Mouse (Mus musculus) hindbrain, postnatal 0 days (tissue): Measurements from ENCODE around the gene Fbxl12. TPM values are rescaled to one million over a fixed set of nuclear protein-coding genes. Genes with fewer than 3 reads are reported as not detected.
A peak's percentile ranks its signal among the peaks of the same experiment; 100 is the strongest.
"Not testable (repeated sequence)": the region's sequence is repeated elsewhere in the genome, so short reads cannot be mapped to it uniquely, and the experiment has no call there.

Experiments used
- ATAC-seq: fragments of 200-750 bp; cut with Nextera tagmentation; 2 replicates; pipeline ENCODE4 v1.8.0; 2017; ENCODE audit warnings: mild to moderate bottlenecking, moderate TSS enrichment, moderate library complexity
- DNase-seq: peaks from one replicate; pipeline ENCODE4 v3.0.0-alpha.2; 2015; ENCODE audit warnings: low spot score
- H3K27ac ChIP-seq: fragments of 300-500 bp; sonication (generic); 2 replicates; pipeline ENCODE4 v1.5.1; 2014; ENCODE audit warnings: mild to moderate bottlenecking
- H3K27me3 ChIP-seq: fragments of 300-500 bp; sonication (generic); 2 replicates; pipeline ENCODE4 v1.6.1; 2014; ENCODE audit warnings: low read length, mixed read lengths; ENCODE audit not compliant: insufficient read depth
- H3K36me3 ChIP-seq: fragments of 300-500 bp; sonication (generic); 2 replicates; pipeline ENCODE4 v1.6.1; 2014; ENCODE audit warnings: low read length, mixed read lengths; ENCODE audit not compliant: insufficient read depth
- H3K4me1 ChIP-seq: fragments of 300-500 bp; sonication (generic); 2 replicates; pipeline ENCODE4 v1.6.1; 2014; ENCODE audit warnings: antibody characterized with exemption, low read length, mixed read lengths; ENCODE audit not compliant: insufficient read depth
- H3K4me2 ChIP-seq: fragments of 300-500 bp; sonication (generic); 2 replicates; pipeline ENCODE4 v1.6.1; 2014; ENCODE audit warnings: low read depth, mild to moderate bottlenecking, low read length, moderate library complexity, mixed read lengths
- H3K4me3 ChIP-seq: fragments of 300-500 bp; sonication (generic); 2 replicates; pipeline ENCODE4 v1.5.1; 2014; ENCODE audit warnings: low read length
- H3K9ac ChIP-seq: fragments of 300-500 bp; sonication (generic); replicated peaks from 2 replicates; pipeline ENCODE4 v1.6.1; 2014; ENCODE audit warnings: mild to moderate bottlenecking, low read length, moderate library complexity, mixed read lengths
- H3K9me3 ChIP-seq: fragments of 300-500 bp; sonication (generic); 2 replicates; pipeline ENCODE4 v1.6.1; 2016; ENCODE audit warnings: low read length, mixed read lengths
- CTCF ChIP-seq: IDR thresholded peaks from 2 replicates; pipeline ENCODE4 v1.5.1; 2016; ENCODE audit warnings: antibody characterized with exemption, control low read depth, low read depth
- WGBS: fragments of 180-500 bp; shearing (Covaris S2); extraction: QIAGEN DNeasy Blood & Tissue Kit; methylation state at CpG from one replicate; pipeline ENCODE4 v1.1.7; 2014; 5-methylcytosine and 5-hydroxymethylcytosine counted together
- polyA plus RNA-seq: library from polyadenylated mRNA; unstranded; fragments of >200 nt; fragmentation: Nextera tagmentation; extraction: Ambion mirVana; gene quantifications from 2 replicates; pipeline ENCODE4 v1.2.1, GENCODE M21; 2015
- total RNA-seq: library from RNA; depleted of rRNA; stranded (reverse); fragments of >200 nt; gene quantifications from 2 replicates; pipeline ENCODE4 v1.2.3, GENCODE M21; 2014

The Fbxl12 gene
- total and polyA plus RNA-seq, 2 experiments from 2014 or later, result 11.4 to 18.8 TPM

GRCm38 (mm10) chr9:20642101-20642895, 2.3 kb downstream of the Fbxl12 start, which contains the start of gene Ubl5:
TSS of gene Ubl5 (plus strand) at chr9:20642878.
- DNase-seq, result peak; percentile 96
- 1% methylated on average over 51 of the region's 51 CpGs for WGBS
- Histone ChIP-seq H3K4me2 (peak within 1 kb of the TSS; percentile 91), H3K27me3 (no peaks in the 10 kb centered on the region), H3K27ac (peak within 1 kb of the TSS; percentile 86), H3K4me3 (peak within 1 kb of the TSS; percentile 64), H3K9ac (peak within 1 kb of the TSS; percentile 83), H3K4me1 (peaks cover 8% of the 10 kb centered on the region), H3K36me3 (peaks cover 19% of the 10 kb centered on the region), H3K9me3 (no peaks in the 10 kb centered on the region)
- ATAC-seq, result peak; percentile 92
- TF ChIP-seq CTCF, result no peak; the same call in 1 of the 2 replicates

- no peak for TF ChIP-seq CTCF
- 26% methylated on average over 6 of the region's 6 CpGs for WGBS
- no peak for ATAC-seq
- H3K4me3 ChIP-seq, result peak overlapping the region; percentile 64
- DNase-seq, result no peak
- peaks cover 8% of the 10 kb centered on the region for H3K4me1 ChIP-seq
- peak overlapping the region; percentile 86 for H3K27ac ChIP-seq
- H3K9me3 ChIP-seq, result no peaks in the 10 kb centered on the region
- H3K36me3 ChIP-seq, result peaks cover 19% of the 10 kb centered on the region
- H3K9ac ChIP-seq, result peak overlapping the region; percentile 83
- H3K4me2 ChIP-seq, result peak overlapping the region; percentile 91
- no peaks in the 10 kb centered on the region for H3K27me3 ChIP-seq
These were observed 3.1 kb downstream of the Fbxl12 start for GRCm38 (mm10) chr9:20641501-20641900.

GRCm38 (mm10) chr9:20639486-20639885, 5.1 kb downstream of the Fbxl12 start:
- Histone ChIP-seq H3K27me3 (no peaks in the 10 kb centered on the region), H3K4me2 (no peak overlapping the region), H3K36me3 (peaks cover 17% of the 10 kb centered on the region), H3K4me1 (peaks cover 8% of the 10 kb centered on the region; the same call in 1 of the 2 replicates), H3K9ac (no peak overlapping the region), H3K27ac (no peak overlapping the region), H3K4me3 (no peak overlapping the region), H3K9me3 (no peaks in the 10 kb centered on the region)
- DNase-seq (no peak), ATAC-seq (no peak)
- no peak for TF ChIP-seq CTCF
- 92% methylated on average over 4 of the region's 4 CpGs for WGBS

GRCm38 (mm10) chr9:20638552-20638951, 6.0 kb downstream of the Fbxl12 start:
- no peak overlapping the region for H3K9ac ChIP-seq
- H3K9me3 ChIP-seq, result no peaks in the 10 kb centered on the region
- no peak for TF ChIP-seq CTCF
- H3K4me2 ChIP-seq, result no peak overlapping the region
- H3K27me3 ChIP-seq, result no peaks in the 10 kb centered on the region
- H3K36me3 ChIP-seq, result peaks cover 17% of the 10 kb centered on the region
- ATAC-seq, result no peak
- no peak for DNase-seq
- H3K4me1 ChIP-seq, result peaks cover 8% of the 10 kb centered on the region; the same call in 1 of the 2 replicates
- no peak overlapping the region for H3K4me3 ChIP-seq
- WGBS, result 94% methylated on average over 19 of the region's 19 CpGs
- H3K27ac ChIP-seq, result no peak overlapping the region

- Histone ChIP-seq H3K27ac (no peak overlapping the region), H3K27me3 (no peaks in the 10 kb centered on the region), H3K36me3 (peaks cover 17% of the 10 kb centered on the region), H3K4me3 (no peak overlapping the region), H3K4me1 (peaks cover 8% of the 10 kb centered on the region; the same call in 1 of the 2 replicates), H3K9ac (no peak overlapping the region), H3K4me2 (no peak overlapping the region), H3K9me3 (no peaks in the 10 kb centered on the region)
- no peak for DNase-seq
- TF ChIP-seq CTCF, result no peak
- WGBS, result 80% methylated on average over 2 of the region's 2 CpGs
- ATAC-seq, result no peak
These were observed 7.8 kb downstream of the Fbxl12 start for GRCm38 (mm10) chr9:20636790-20637189.

GRCm38 (mm10) chr9:20636256-20636655, 8.3 kb downstream of the Fbxl12 start:
- H3K27ac ChIP-seq, result no peak overlapping the region
- DNase-seq (no peak), ATAC-seq (no peak)
- H3K4me3 ChIP-seq, result no peak overlapping the region
- no peak overlapping the region for H3K9ac ChIP-seq
- H3K4me1 ChIP-seq, result peaks cover 3% of the 10 kb centered on the region; the same call in 1 of the 2 replicates
- no peaks in the 10 kb centered on the region for H3K27me3 ChIP-seq
- WGBS, result 78% methylated on average over 3 of the region's 3 CpGs
- no peak overlapping the region for H3K4me2 ChIP-seq
- peaks cover 17% of the 10 kb centered on the region for H3K36me3 ChIP-seq
- H3K9me3 ChIP-seq, result no peaks in the 10 kb centered on the region
- TF ChIP-seq CTCF, result no peak

- not testable (repeated sequence) for H3K4me1 ChIP-seq, H3K9me3 ChIP-seq, DNase-seq, H3K4me3 ChIP-seq, ATAC-seq, H3K27ac ChIP-seq, H3K9ac ChIP-seq, H3K27me3 ChIP-seq, H3K4me2 ChIP-seq
- WGBS, result 92% methylated on average over 8 of the region's 8 CpGs
- H3K36me3 ChIP-seq, result peaks cover 17% of the 10 kb centered on the region
These were observed 8.9 kb downstream of the Fbxl12 start for GRCm38 (mm10) chr9:20635676-20636075.
